Mouse (Mus musculus): ENCODE results near the gene Park7.

DNA sequence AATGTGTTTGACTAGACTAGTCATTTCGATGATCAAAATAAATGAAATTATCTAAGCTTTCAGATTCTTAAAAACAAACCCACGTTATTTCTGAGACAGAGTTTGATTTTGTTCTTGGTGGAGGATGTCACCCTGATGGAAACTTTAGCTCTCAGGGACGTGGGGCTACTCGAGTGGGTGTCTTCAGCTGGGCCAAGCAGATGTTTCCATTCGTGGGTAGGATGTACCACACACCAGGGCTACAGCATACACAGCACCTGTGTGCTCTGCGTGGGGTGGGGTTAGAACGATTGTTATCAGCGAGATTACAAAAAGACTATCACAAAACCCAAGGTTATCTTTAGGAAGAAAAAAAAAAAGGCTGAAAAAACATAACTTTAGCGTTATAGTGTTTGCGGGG lies 36.7 kb upstream of the Park7 start:
- no peak for TF ChIP-seq EP300 (IDR thresholded peaks at IDR 0.05; ENCODE audit: low read depth)
- no peak for TF ChIP-seq CTCF (IDR thresholded peaks at IDR 0.05; ENCODE audit: low read depth)
